Mouse (Mus musculus) cerebellum, adult 2 months (tissue): ENCODE results near the gene Hspbap1.

Experiments used
- CTCF ChIP-seq: fragments of 200-500 bp; IDR thresholded peaks from 2 replicates; pipeline ENCODE4 v1.5.1; 2011; ENCODE audit warnings: low read depth, mild to moderate bottlenecking, control low read depth, low read length, moderate library complexity, borderline replicate concordance; ENCODE audit not compliant: insufficient read depth
- POLR2A ChIP-seq: fragments of 200-500 bp; IDR thresholded peaks from 2 replicates; pipeline ENCODE4 v1.6.1; 2011; ENCODE audit warnings: low read length, control low read depth, borderline replicate concordance; ENCODE audit not compliant: insufficient read depth

DNA sequence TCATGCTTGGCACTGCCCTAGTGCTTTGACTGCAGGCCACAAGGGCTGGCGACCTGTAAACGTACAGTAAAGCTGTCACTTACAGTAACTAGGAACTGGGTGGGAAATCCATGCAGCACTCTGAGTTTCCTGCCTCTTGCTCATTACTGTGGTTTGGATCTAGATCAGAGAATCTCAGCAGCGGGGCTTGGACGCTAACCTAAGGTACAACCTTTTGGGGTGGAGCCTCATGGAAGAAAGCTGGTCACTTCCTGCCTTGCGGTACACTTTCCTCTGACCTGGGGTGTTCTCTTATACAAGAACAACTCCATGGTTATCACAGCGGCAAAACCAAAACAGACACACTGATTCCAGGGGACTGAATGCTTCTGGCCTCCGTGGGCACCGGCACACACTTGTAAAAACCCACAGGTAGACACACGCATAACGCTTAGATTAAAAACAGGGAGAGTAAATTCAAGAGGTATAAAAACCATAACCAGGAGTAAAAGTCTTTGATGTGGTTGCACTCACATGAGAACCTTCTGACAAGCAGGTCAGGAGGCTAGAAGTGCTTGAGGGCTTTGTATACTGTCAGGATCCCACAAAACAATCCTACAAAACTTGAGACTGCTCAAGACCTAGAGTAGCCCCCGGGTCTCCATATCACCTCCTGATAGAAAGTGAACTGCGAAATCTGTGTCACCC lies 27.8 kb upstream of the Hspbap1 start:
- TF ChIP-seq CTCF (no peak), POLR2A (no peak)
